Mouse (Mus musculus): ENCODE results near the gene Cnppd1. TPM values are rescaled to one million over a fixed set of nuclear protein-coding genes. Genes with fewer than 3 reads are reported as not detected.

Cnppd1 gene
- polyA plus RNA-seq, 1 experiment from 2014 or later, result 66.7 TPM

- H3K27me3 ChIP-seq, result no peaks in the 10 kb centered on the region
- WGBS, result 62% methylated on average over 4 of the region's 4 CpGs
- peak overlapping the region; percentile 98 for H3K27ac ChIP-seq
- 0 out of 2 replicates have a peak, but pooled peaks have one; percentile 2 for ATAC-seq
- H3K4me2 ChIP-seq (replicated peaks), result peak overlapping the region; percentile 94
- H3K9me3 ChIP-seq, result no peaks in the 10 kb centered on the region
- H3K4me3 ChIP-seq (replicated peaks), result peak overlapping the region; percentile 83
- peaks cover 56% of the 10 kb centered on the region for H3K36me3 ChIP-seq
- peak overlapping the region; percentile 95 for H3K9ac ChIP-seq (replicated peaks)
- H3K4me1 ChIP-seq (replicated peaks), result peaks cover 49% of the 10 kb centered on the region
Observed at GRCm38 (mm10) chr1:75140601-75141190, 1.8 kb downstream of the Cnppd1 start.

DNA sequence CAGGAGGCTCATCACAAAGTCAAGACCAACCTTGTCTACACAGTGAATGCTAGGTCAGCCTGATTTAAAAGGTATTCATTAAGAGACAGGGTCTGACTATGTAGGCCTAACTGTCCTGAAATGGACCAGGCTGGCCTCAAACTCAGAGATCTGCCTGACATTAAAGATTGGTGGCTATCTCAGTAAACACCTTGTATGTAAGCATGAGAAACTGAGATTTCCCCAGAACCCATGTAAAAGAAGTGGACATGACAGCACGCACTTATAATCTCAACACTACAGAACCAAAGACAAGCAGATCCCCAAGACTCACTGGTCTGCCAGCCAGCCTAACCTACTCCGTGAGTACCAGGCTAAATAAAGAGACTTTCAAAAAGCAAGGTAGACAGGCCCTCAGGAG, 4.1 kb downstream of the Cnppd1 start:
- Histone ChIP-seq H3K27ac (no peak overlapping the region), H3K27me3 (no peaks in the 10 kb centered on the region), H3K4me2 (replicated peaks) (no peak overlapping the region), H3K4me1 (replicated peaks) (peaks cover 33% of the 10 kb centered on the region), H3K4me3 (replicated peaks) (no peak overlapping the region), H3K9me3 (no peaks in the 10 kb centered on the region), H3K9ac (replicated peaks) (no peak overlapping the region), H3K36me3 (peaks cover 47% of the 10 kb centered on the region)
- WGBS, result 88% methylated on average over 2 of the region's 2 CpGs
- ATAC-seq, result no peak

- no peak overlapping the region for H3K4me2 ChIP-seq (replicated peaks)
- no peak overlapping the region for H3K27ac ChIP-seq
- H3K9ac ChIP-seq (replicated peaks), result no peak overlapping the region
- WGBS, result 77% methylated on average over 3 of the region's 3 CpGs
- peaks cover 47% of the 10 kb centered on the region for H3K36me3 ChIP-seq
- no peak overlapping the region for H3K4me3 ChIP-seq (replicated peaks)
- no peaks in the 10 kb centered on the region for H3K9me3 ChIP-seq
- peaks cover 26% of the 10 kb centered on the region for H3K4me1 ChIP-seq (replicated peaks)
- no peak for ATAC-seq
- no peaks in the 10 kb centered on the region for H3K27me3 ChIP-seq
Observed at GRCm38 (mm10) chr1:75136730-75137129, 5.8 kb downstream of the Cnppd1 start.

- Histone ChIP-seq H3K27ac (no peak overlapping the region), H3K4me3 (replicated peaks) (no peak overlapping the region), H3K27me3 (no peaks in the 10 kb centered on the region), H3K9ac (replicated peaks) (no peak overlapping the region), H3K4me1 (replicated peaks) (peaks cover 24% of the 10 kb centered on the region), H3K4me2 (replicated peaks) (no peak overlapping the region), H3K9me3 (no peaks in the 10 kb centered on the region), H3K36me3 (peaks cover 47% of the 10 kb centered on the region)
- WGBS, result 91% methylated on average over 6 of the region's 6 CpGs
- ATAC-seq, result no peak
Observed at GRCm38 (mm10) chr1:75136293-75136692, 6.2 kb downstream of the Cnppd1 start.

DNA sequence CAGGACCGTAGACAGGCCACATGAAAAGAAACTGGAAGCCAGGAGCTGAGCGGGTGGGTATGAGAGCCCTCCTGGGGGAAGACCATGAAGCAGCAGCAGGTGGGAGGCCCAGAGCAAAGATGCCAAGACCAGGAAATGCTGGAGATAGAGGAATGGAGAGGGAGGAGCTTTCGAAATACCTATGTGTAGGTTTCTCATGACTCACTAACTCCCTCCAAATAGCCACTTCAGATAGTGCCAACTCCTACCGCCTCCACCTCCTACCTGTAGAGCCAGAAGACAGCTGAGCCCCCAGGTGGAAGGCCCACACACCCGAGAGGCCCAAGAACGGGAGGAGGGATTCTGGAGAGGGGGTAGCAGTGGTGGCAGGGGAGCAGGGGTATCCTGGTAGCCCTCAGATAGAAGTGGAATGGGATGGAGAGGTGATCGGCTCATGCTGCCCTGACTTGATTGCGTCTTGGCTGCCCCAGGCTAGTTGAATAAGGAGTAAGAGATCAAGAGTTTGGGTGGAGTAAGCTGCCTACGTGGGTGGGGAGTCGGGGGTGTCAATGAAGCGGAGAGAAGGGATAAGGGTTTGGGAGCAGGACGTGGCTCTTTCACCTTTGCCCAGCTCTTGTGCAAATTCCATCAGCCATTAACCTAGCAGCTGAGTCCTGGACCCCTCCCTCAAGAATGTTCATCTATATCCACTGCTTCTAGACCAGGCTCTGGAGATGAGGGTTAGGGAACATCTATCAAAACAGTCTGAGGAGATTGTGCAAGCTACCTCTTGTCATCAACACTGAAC, 8.9 kb downstream of the Cnppd1 start, which contains the start of gene Slc23a3:
TSS of gene Slc23a3 (minus strand) at position 470 of the 787 bp plus-strand sequence.
- peaks cover 36% of the 10 kb centered on the region for H3K36me3 ChIP-seq
- H3K9ac ChIP-seq (replicated peaks), result no peak within 1 kb of the TSS
- 68% methylated on average over 12 of the region's 12 CpGs for WGBS
- no peak within 1 kb of the TSS for H3K27ac ChIP-seq
- H3K4me2 ChIP-seq (replicated peaks), result no peak within 1 kb of the TSS
- H3K4me3 ChIP-seq (replicated peaks), result no peak within 1 kb of the TSS
- no peaks in the 10 kb centered on the region for H3K4me1 ChIP-seq (replicated peaks)
- ATAC-seq, result no peak
- no peaks in the 10 kb centered on the region for H3K27me3 ChIP-seq
- H3K9me3 ChIP-seq, result no peaks in the 10 kb centered on the region

GRCm38 (mm10) chr1:75128641-75129040, 13.9 kb downstream of the Cnppd1 start:
- Histone ChIP-seq H3K27ac (no peak overlapping the region), H3K9ac (replicated peaks) (no peak overlapping the region), H3K36me3 (no peaks in the 10 kb centered on the region), H3K4me2 (replicated peaks) (no peak overlapping the region), H3K27me3 (no peaks in the 10 kb centered on the region), H3K4me3 (replicated peaks) (no peak overlapping the region), H3K9me3 (no peaks in the 10 kb centered on the region), H3K4me1 (replicated peaks) (peaks cover 8% of the 10 kb centered on the region)
- ATAC-seq, result no peak
- 86% methylated on average over 3 of the region's 3 CpGs for WGBS

DNA sequence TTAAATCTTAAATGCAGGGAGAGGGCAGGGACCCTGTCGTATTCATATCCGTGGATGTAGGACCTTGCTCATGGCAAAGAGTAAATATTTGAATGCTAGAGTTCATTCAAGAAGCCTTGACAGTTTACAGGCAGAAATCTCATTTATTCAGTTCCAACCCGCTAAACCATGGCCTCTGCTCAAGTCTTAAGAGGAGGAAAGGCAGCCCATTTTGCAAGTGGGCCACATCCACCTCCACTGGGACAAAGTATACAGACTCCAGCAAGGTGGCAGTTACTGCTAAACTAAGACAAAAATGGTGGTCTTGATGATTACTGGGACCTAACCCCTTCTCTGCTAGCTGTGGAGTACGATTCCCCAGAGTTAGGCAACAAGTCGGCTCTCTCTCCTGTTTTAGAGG, 17.1 kb downstream of the Cnppd1 start:
- peaks cover 8% of the 10 kb centered on the region for H3K4me1 ChIP-seq (replicated peaks)
- H3K27ac ChIP-seq, result no peak overlapping the region
- H3K27me3 ChIP-seq, result no peaks in the 10 kb centered on the region
- ATAC-seq, result no peak
- H3K9ac ChIP-seq (replicated peaks), result no peak overlapping the region
- WGBS, result 35% methylated on average over 5 of the region's 5 CpGs
- no peaks in the 10 kb centered on the region for H3K9me3 ChIP-seq
- peak overlapping the region; percentile 55 for H3K4me3 ChIP-seq (replicated peaks)
- H3K4me2 ChIP-seq (replicated peaks), result peak overlapping the region; percentile 59
- no peaks in the 10 kb centered on the region for H3K36me3 ChIP-seq

- peak; percentile 95 for ATAC-seq
- H3K27ac ChIP-seq, result peak within 1 kb of the TSS; percentile 90
- peak within 1 kb of the TSS; percentile 59 for H3K4me2 ChIP-seq (replicated peaks)
- H3K4me3 ChIP-seq (replicated peaks), result peak within 1 kb of the TSS; percentile 55
- no peaks in the 10 kb centered on the region for H3K27me3 ChIP-seq
- no peaks in the 10 kb centered on the region for H3K9me3 ChIP-seq
- peak within 1 kb of the TSS; percentile 62 for H3K9ac ChIP-seq (replicated peaks)
- peaks cover 8% of the 10 kb centered on the region for H3K4me1 ChIP-seq (replicated peaks)
- WGBS, result 2% methylated on average over 56 of the region's 56 CpGs
- no peaks in the 10 kb centered on the region for H3K36me3 ChIP-seq
Observed at GRCm38 (mm10) chr1:75124346-75125321, 17.9 kb downstream of the Cnppd1 start, which contains the start of gene Nhej1. Nhej1 (minus strand) TSS chr1:75125200.

- Histone ChIP-seq H3K9ac (replicated peaks) (no peak overlapping the region), H3K4me1 (replicated peaks) (peaks cover 8% of the 10 kb centered on the region), H3K4me2 (replicated peaks) (no peak overlapping the region), H3K27ac (no peak overlapping the region), H3K4me3 (replicated peaks) (no peak overlapping the region), H3K9me3 (no peaks in the 10 kb centered on the region), H3K36me3 (no peaks in the 10 kb centered on the region), H3K27me3 (no peaks in the 10 kb centered on the region)
- 90% methylated on average over 3 of the region's 3 CpGs for WGBS
- no peak for ATAC-seq
Observed at GRCm38 (mm10) chr1:75122211-75122610, 20.3 kb downstream of the Cnppd1 start.

All from midbrain, embryonic 13.5 days (tissue).